Mouse (Mus musculus) testis, adult 2 months (tissue): ENCODE results near the gene Lemd2. TPM values are rescaled to one million over a fixed set of nuclear protein-coding genes. Genes with fewer than 3 reads are reported as not detected.
A peak's percentile ranks its signal among the peaks of the same experiment; 100 is the strongest.

Source experiments
- H3K27ac ChIP-seq: fragments of 200-500 bp; 2 replicates; pipeline ENCODE4 v1.5.1; 2012; ENCODE audit warnings: low read depth, low read length; ENCODE audit not compliant: control insufficient read depth, insufficient read depth
- H3K27me3 ChIP-seq: fragments of 200-500 bp; 2 replicates; pipeline ENCODE4 v1.6.1; 2012; ENCODE audit warnings: mild to moderate bottlenecking, low read length, moderate library complexity; ENCODE audit not compliant: control insufficient read depth, insufficient read depth
- H3K36me3 ChIP-seq: fragments of 200-500 bp; 2 replicates; pipeline ENCODE4 v1.6.1; 2012; ENCODE audit warnings: mild to moderate bottlenecking, low read length; ENCODE audit not compliant: control insufficient read depth, insufficient read depth
- H3K4me1 ChIP-seq: fragments of 200-500 bp; 2 replicates; pipeline ENCODE4 v1.6.1; 2012; ENCODE audit warnings: low read length; ENCODE audit not compliant: control insufficient read depth, insufficient read depth
- H3K4me3 ChIP-seq: fragments of 200-500 bp; 2 replicates; pipeline ENCODE4 v1.5.1; 2012; ENCODE audit warnings: low read depth, mild to moderate bottlenecking, low read length, moderate library complexity, mixed read lengths; ENCODE audit not compliant: control insufficient read depth
- CTCF ChIP-seq: fragments of 200-500 bp; IDR thresholded peaks from 2 replicates; pipeline ENCODE4 v1.5.1; 2012; ENCODE audit warnings: low read depth, mild to moderate bottlenecking, inconsistent platforms, low read length, moderate library complexity; ENCODE audit not compliant: control insufficient read depth, insufficient read depth, insufficient replicate concordance
- POLR2A ChIP-seq: fragments of 200-500 bp; IDR thresholded peaks from 2 replicates; pipeline ENCODE4 v1.6.1; 2012; ENCODE audit warnings: low read depth, mild to moderate bottlenecking, inconsistent platforms, low read length, moderate library complexity; ENCODE audit not compliant: control insufficient read depth
- polyA plus RNA-seq: library from polyadenylated mRNA; depleted of rRNA; stranded (reverse); fragments of >200 nt; gene quantifications from 2 replicates; pipeline ENCODE4 v1.2.3, GENCODE M21; 2012

Gene Lemd2
- polyA plus RNA-seq, 1 experiment = 40.5 TPM

GRCm38 (mm10) chr17:27181666-27182065 lies 22.6 kb downstream of the Lemd2 start:
- TF ChIP-seq CTCF = peak; percentile 44; the same call in 1 of the 2 replicates
- TF ChIP-seq POLR2A = no peak
- Histone ChIP-seq H3K27ac (no peak overlapping the region), H3K36me3 (no peaks in the 10 kb centered on the region), H3K4me3 (no peak overlapping the region), H3K4me1 (peaks cover 19% of the 10 kb centered on the region), H3K27me3 (no peaks in the 10 kb centered on the region)

- Histone ChIP-seq H3K36me3 (no peaks in the 10 kb centered on the region), H3K27ac (no peak overlapping the region), H3K4me1 (peaks cover 19% of the 10 kb centered on the region), H3K27me3 (no peaks in the 10 kb centered on the region), H3K4me3 (no peak overlapping the region)
- TF ChIP-seq POLR2A (no peak), CTCF (no peak)
Measured at GRCm38 (mm10) chr17:27179681-27180280, 24.5 kb downstream of the Lemd2 start.

GRCm38 (mm10) chr17:27178427-27179177 lies 25.7 kb downstream of the Lemd2 start:
- peak overlapping the region; percentile 79 for H3K4me3 ChIP-seq
- no peak overlapping the region for H3K27ac ChIP-seq
- H3K4me1 ChIP-seq = peaks cover 19% of the 10 kb centered on the region

GRCm38 (mm10) chr17:27178019-27178418 lies 26.2 kb downstream of the Lemd2 start:
- H3K27ac ChIP-seq = no peak overlapping the region
- no peaks in the 10 kb centered on the region for H3K27me3 ChIP-seq
- no peak for TF ChIP-seq CTCF
- peak; percentile 30; the same call in 1 of the 2 replicates for TF ChIP-seq POLR2A
- peak overlapping the region; percentile 79 for H3K4me3 ChIP-seq
- H3K4me1 ChIP-seq = peaks cover 19% of the 10 kb centered on the region
- no peaks in the 10 kb centered on the region for H3K36me3 ChIP-seq

More at GRCm38 (mm10) chr17:27178427-27179177, 25.7 kb downstream of the Lemd2 start:
- no peaks in the 10 kb centered on the region for H3K27me3 ChIP-seq
- H3K36me3 ChIP-seq = no peaks in the 10 kb centered on the region
- TF ChIP-seq CTCF = no peak
- no peak for TF ChIP-seq POLR2A

- no peak for TF ChIP-seq POLR2A
- no peak for TF ChIP-seq CTCF
- no peaks in the 10 kb centered on the region for H3K27me3 ChIP-seq
- no peak overlapping the region for H3K4me3 ChIP-seq
- no peaks in the 10 kb centered on the region for H3K36me3 ChIP-seq
- peaks cover 19% of the 10 kb centered on the region for H3K4me1 ChIP-seq
- H3K27ac ChIP-seq = no peak overlapping the region
Measured at GRCm38 (mm10) chr17:27176754-27177153, 27.5 kb downstream of the Lemd2 start.

GRCm38 (mm10) chr17:27176287-27176686 lies 28.0 kb downstream of the Lemd2 start:
- no peak overlapping the region for H3K27ac ChIP-seq
- no peak overlapping the region for H3K4me3 ChIP-seq
- TF ChIP-seq POLR2A = no peak
- no peak for TF ChIP-seq CTCF
- H3K4me1 ChIP-seq = peaks cover 19% of the 10 kb centered on the region
- H3K36me3 ChIP-seq = no peaks in the 10 kb centered on the region
- no peaks in the 10 kb centered on the region for H3K27me3 ChIP-seq

- H3K36me3 ChIP-seq = no peaks in the 10 kb centered on the region
- H3K4me1 ChIP-seq = peaks cover 19% of the 10 kb centered on the region
- H3K4me3 ChIP-seq = no peak overlapping the region
- no peaks in the 10 kb centered on the region for H3K27me3 ChIP-seq
- TF ChIP-seq CTCF (no peak), POLR2A (no peak)
- no peak overlapping the region for H3K27ac ChIP-seq
Measured at GRCm38 (mm10) chr17:27175196-27175874, 28.9 kb downstream of the Lemd2 start.
